9 mouse cellular contexts compared by ENCODE assay signal in the genomic region with DNA sequence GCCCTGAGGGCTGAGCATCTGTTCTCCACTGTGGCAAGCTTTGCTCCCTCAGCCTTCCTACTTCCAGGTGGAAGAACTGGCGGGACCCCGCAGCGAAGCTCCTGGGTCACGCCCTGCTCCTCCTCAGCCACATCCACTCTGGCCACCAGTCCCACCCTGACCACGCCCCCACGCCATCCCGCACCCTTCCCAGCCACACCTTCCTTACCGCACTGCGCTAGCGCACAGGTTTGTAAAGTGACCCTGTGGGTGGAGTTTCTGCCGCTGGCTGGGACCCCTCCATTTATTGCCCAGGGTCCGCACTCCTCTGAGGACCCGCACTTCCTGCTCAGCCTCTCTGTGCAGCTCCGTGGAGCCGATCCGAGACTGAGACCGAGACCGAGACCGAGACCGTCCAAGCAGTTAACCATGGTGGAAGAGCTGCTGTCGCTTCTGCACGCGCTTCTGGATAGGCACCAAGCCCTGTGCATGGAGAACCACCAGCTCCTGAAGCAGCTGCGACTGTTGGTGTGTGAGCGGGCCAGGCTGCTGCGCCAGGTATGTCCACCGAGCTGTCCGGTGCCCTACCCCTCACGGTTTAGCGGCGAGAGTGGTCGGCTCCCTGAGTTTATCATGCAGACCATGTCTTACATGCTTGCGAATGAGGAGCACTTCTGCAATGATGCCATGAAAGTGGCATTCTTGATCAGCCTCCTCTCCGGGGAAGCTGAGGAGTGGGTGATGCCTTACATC. TPM values are rescaled to one million over a fixed set of nuclear protein-coding genes. Genes with fewer than 3 reads are reported as not detected.
DNase-seq lines count a peak whose midpoint lies in the region; ATAC-seq and TF ChIP-seq lines count a peak whose summit lies in the region.
"Had no signal": no experiment of that assay in that cellular context is flagged by ENCODE, and none has a peak within 500 bp of the region (broad histone marks: within the 10 kb centered on the region; RNA-seq: fewer than 3 reads in every experiment).

Ldoc1 (plus strand) TSS at position 196 of the 732 bp plus-strand sequence.

- WGBS in heart, embryonic 13.5 days = 20% methylated on average over 34 of the region's 34 CpGs
- WGBS in forebrain, embryonic 15.5 days = 42% methylated on average over 34 of the region's 34 CpGs
- 37% methylated on average over 34 of the region's 34 CpGs for WGBS in midbrain, embryonic 13.5 days

- TF ChIP-seq CTCF in brain, embryonic 14.5 days (IDR thresholded peaks at IDR 0.05; ENCODE audit: borderline replicate concordance, extremely low read depth, insufficient read depth, insufficient read length) = no peak

- H3K27me3 ChIP-seq in heart, embryonic 13.5 days (replicated peaks) = no peaks in the 10 kb centered on the region
- H3K27me3 ChIP-seq in forebrain, embryonic 15.5 days = no peaks in the 10 kb centered on the region
- no peaks in the 10 kb centered on the region for H3K27me3 ChIP-seq in midbrain, embryonic 13.5 days

- no peak for DNase-seq in heart, postnatal 36 days
- peak; percentile 12 for DNase-seq in brain, embryonic 14.5 days (ENCODE audit: low read depth)
- no peak for DNase-seq in natural killer cell, adult 2 months (ENCODE audit: low spot score in 2 of 2)
- no peak for DNase-seq in yolk sac, embryonic 10.5 days (ENCODE audit: low spot score)
- DNase-seq in gastrocnemius, postnatal 10 days = no peak

- peak within 1 kb of the TSS; percentile 72 for H3K4me2 ChIP-seq in heart, embryonic 13.5 days
- peak within 1 kb of the TSS; percentile 53 for H3K4me2 ChIP-seq in forebrain, embryonic 15.5 days (replicated peaks)
- H3K4me2 ChIP-seq in midbrain, embryonic 13.5 days (replicated peaks) = peak within 1 kb of the TSS; percentile 58

- no peak for ATAC-seq in heart, embryonic 13.5 days (ENCODE audit: extremely low read depth, insufficient number of reproducible peaks, low FRiP score, low TSS enrichment)
- peak; percentile 38 for ATAC-seq in forebrain, embryonic 15.5 days (replicated peaks)
- ATAC-seq in midbrain, embryonic 13.5 days = peak; percentile 55

- H3K9me3 ChIP-seq in heart, embryonic 13.5 days = no peaks in the 10 kb centered on the region
- no peaks in the 10 kb centered on the region for H3K9me3 ChIP-seq in forebrain, embryonic 15.5 days
- H3K9me3 ChIP-seq in midbrain, embryonic 13.5 days = no peaks in the 10 kb centered on the region

- H3K4me1 ChIP-seq in heart, embryonic 13.5 days = no peaks in the 10 kb centered on the region
- no peaks in the 10 kb centered on the region for H3K4me1 ChIP-seq in forebrain, embryonic 15.5 days
- no peaks in the 10 kb centered on the region for H3K4me1 ChIP-seq in midbrain, embryonic 13.5 days (replicated peaks)

- no peak for TF ChIP-seq POLR2A in brain, embryonic 14.5 days (IDR thresholded peaks at IDR 0.05; ENCODE audit: borderline replicate concordance, extremely low read depth, insufficient read depth, insufficient read length, poor library complexity, severe bottlenecking)

- no peak within 1 kb of the TSS for H3K27ac ChIP-seq in heart, embryonic 13.5 days (replicated peaks)
- H3K27ac ChIP-seq in forebrain, embryonic 15.5 days (replicated peaks) = no peak within 1 kb of the TSS
- H3K27ac ChIP-seq in midbrain, embryonic 13.5 days = no peak within 1 kb of the TSS

- no peak within 1 kb of the TSS for H3K9ac ChIP-seq in heart, embryonic 13.5 days
- H3K9ac ChIP-seq in forebrain, embryonic 15.5 days (replicated peaks) = no peak within 1 kb of the TSS
- H3K9ac ChIP-seq in midbrain, embryonic 13.5 days (replicated peaks) = 0 out of 2 replicates have a peak within 1 kb of the TSS, but pooled peaks have one; percentile 6

- H3K4me3 ChIP-seq in heart, embryonic 13.5 days = peak within 1 kb of the TSS; percentile 48
- H3K4me3 ChIP-seq in forebrain, embryonic 15.5 days = peak within 1 kb of the TSS; percentile 36
- peak within 1 kb of the TSS; percentile 39 for H3K4me3 ChIP-seq in midbrain, embryonic 13.5 days (replicated peaks)

- H3K36me3 ChIP-seq in heart, embryonic 13.5 days = no peaks in the 10 kb centered on the region
- no peaks in the 10 kb centered on the region for H3K36me3 ChIP-seq in forebrain, embryonic 15.5 days
- no peaks in the 10 kb centered on the region for H3K36me3 ChIP-seq in midbrain, embryonic 13.5 days

- intact Hi-C loops in heart, postnatal 36 days (cut with DNase I) = no loop called here

RNA-seq across cellular contexts. Expression of gene Ldoc1, which starts in this region (rescaled TPM):
- polyA plus RNA-seq in heart, embryonic 13.5 days (2015; fragmentation: Nextera tagmentation; extraction: Ambion mirVana) = 0.17 and 0.39 TPM in 2 replicates
- total RNA-seq in heart, postnatal 36 days (2021) = under 1 TPM in 1 of 2 experiments, not detected in 1; 0.67 TPM
- polyA plus RNA-seq in brain, embryonic 14.5 days (2012; rRNA removed) = 2.5 and 4.7 TPM in 2 replicates
- 1.9 and 2.3 TPM in 2 replicates for polyA plus RNA-seq in forebrain, embryonic 15.5 days (2015; fragmentation: Nextera tagmentation; extraction: Ambion mirVana)
- polyA plus RNA-seq in midbrain, embryonic 13.5 days (2015; fragmentation: Nextera tagmentation; extraction: Ambion mirVana) = 1.8 and 2.5 TPM in 2 replicates
- total RNA-seq in gastrocnemius, postnatal 10 days (2021) = not detected
- polyA plus RNA-seq: spleen, adult 2 months had no signal
